Mouse (Mus musculus) ES-Bruce4 (cell line): ENCODE results near the gene Hexim1. TPM values are rescaled to one million over a fixed set of nuclear protein-coding genes. Genes with fewer than 3 reads are reported as not detected.

Source experiments
- H3K27ac ChIP-seq: 2 replicates; pipeline ENCODE4 v1.5.1; 2012; ENCODE audit warnings: low read length, inconsistent platforms; ENCODE audit not compliant: insufficient read depth
- H3K27me3 ChIP-seq: 2 replicates; pipeline ENCODE4 v1.6.1; 2012; ENCODE audit warnings: mild to moderate bottlenecking, low read length, inconsistent platforms; ENCODE audit not compliant: control insufficient read depth, poor library complexity, insufficient read depth, severe bottlenecking
- H3K36me3 ChIP-seq: 2 replicates; pipeline ENCODE4 v1.6.1; 2012; ENCODE audit warnings: inconsistent platforms, mild to moderate bottlenecking, low read length, moderate library complexity; ENCODE audit not compliant: control insufficient read depth, poor library complexity, insufficient read depth, severe bottlenecking
- H3K4me1 ChIP-seq: one replicate; pipeline ENCODE4 v1.8.1; 2011; ENCODE audit warnings: low read length; ENCODE audit not compliant: control insufficient read depth, insufficient read depth
- H3K4me3 ChIP-seq: 2 replicates; pipeline ENCODE4 v1.5.1; 2011; ENCODE audit warnings: low read depth, mild to moderate bottlenecking, low read length
- H3K9ac ChIP-seq: 2 replicates; pipeline ENCODE4 v1.6.1; 2012; ENCODE audit warnings: low read depth, mild to moderate bottlenecking, inconsistent platforms; ENCODE audit not compliant: poor library complexity, severe bottlenecking
- H3K9me3 ChIP-seq: replicated peaks from 2 replicates; pipeline ENCODE4 v1.6.1; 2012; ENCODE audit warnings: mild to moderate bottlenecking, low read length, inconsistent platforms; ENCODE audit not compliant: control insufficient read depth, poor library complexity, insufficient read depth, severe bottlenecking
- CTCF ChIP-seq: IDR thresholded peaks from one replicate; pipeline ENCODE4 v1.8.1; 2011; ENCODE audit warnings: low read depth, low read length
- EP300 ChIP-seq: IDR thresholded peaks from 2 replicates; pipeline ENCODE4 v1.6.1; 2011; ENCODE audit warnings: low read depth, low read length; ENCODE audit not compliant: insufficient read depth
- POLR2A ChIP-seq: IDR thresholded peaks from one replicate; pipeline ENCODE4 v1.8.1; 2011; ENCODE audit warnings: low read length; ENCODE audit not compliant: insufficient read depth
- polyA plus RNA-seq: library from polyadenylated mRNA; stranded (reverse); fragments of >200 nt; gene quantifications from 2 replicates; pipeline ENCODE4 v1.2.4, GENCODE M21; 2011; ENCODE audit warnings: low read depth; ENCODE audit not compliant: missing spikeins, insufficient read depth, insufficient read length

Gene Hexim1
- polyA plus RNA-seq, 1 experiment: 17.2 TPM

- H3K9me3 ChIP-seq: no peaks in the 10 kb centered on the region
- no peaks in the 10 kb centered on the region for H3K36me3 ChIP-seq
- H3K4me1 ChIP-seq: peaks cover 5% of the 10 kb centered on the region
- TF ChIP-seq CTCF (no peak), POLR2A (no peak), EP300 (no peak)
- no peaks in the 10 kb centered on the region for H3K27me3 ChIP-seq
- no peak overlapping the region for H3K4me3 ChIP-seq
- no peak overlapping the region for H3K27ac ChIP-seq
- H3K9ac ChIP-seq: no peak overlapping the region
These were observed 37.9 kb upstream of the Hexim1 start for GRCm38 (mm10) chr11:103078131-103078530.

DNA sequence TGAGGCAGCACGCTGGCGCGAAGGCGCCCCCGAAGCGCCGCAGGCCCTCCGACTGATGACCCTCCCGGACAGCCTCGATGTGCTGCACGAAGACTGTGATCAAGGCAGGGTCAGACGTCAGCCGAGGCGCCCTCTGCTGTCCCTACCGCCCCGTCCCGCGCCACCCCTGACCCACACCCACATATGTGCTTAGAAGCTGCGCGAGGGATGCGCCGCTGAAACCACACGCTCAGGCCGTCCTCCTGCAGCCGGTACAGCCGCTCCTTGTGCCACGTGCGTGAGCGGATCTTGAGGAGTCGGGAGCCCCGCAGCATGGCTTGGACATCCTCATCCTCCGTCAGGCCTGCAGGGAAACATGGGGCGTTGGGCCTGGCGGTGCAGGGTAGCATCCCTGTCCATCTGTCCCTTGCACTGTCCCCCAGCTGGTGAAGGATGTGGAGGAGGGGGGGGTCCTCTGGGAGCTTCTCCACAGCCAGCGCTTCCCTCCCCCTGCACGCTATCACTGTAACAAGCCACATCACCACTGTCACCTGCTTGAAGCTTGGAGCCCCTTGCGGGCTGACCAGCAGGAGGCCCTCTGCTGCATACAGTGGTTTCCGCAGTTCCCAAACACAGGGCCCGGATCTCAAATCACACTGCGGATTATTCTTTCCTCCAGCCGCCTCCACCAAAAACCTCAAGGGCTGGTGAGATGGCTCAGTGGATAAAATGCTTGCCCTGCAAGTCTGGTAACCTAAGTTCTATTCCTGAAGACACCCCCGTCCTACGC, 35.5 kb upstream of the Hexim1 start:
- no peak overlapping the region for H3K27ac ChIP-seq
- no peaks in the 10 kb centered on the region for H3K36me3 ChIP-seq
- H3K4me3 ChIP-seq: peak overlapping the region; percentile 54
- H3K27me3 ChIP-seq: no peaks in the 10 kb centered on the region
- H3K9ac ChIP-seq: peak overlapping the region; percentile 3
- H3K9me3 ChIP-seq: no peaks in the 10 kb centered on the region
- no peaks in the 10 kb centered on the region for H3K4me1 ChIP-seq
- TF ChIP-seq POLR2A (no peak), CTCF (peak; percentile 57), EP300 (no peak)

- Histone ChIP-seq H3K9ac (no peak overlapping the region), H3K27ac (no peak overlapping the region), H3K36me3 (no peaks in the 10 kb centered on the region), H3K4me3 (no peak overlapping the region), H3K9me3 (no peaks in the 10 kb centered on the region), H3K4me1 (no peaks in the 10 kb centered on the region), H3K27me3 (no peaks in the 10 kb centered on the region)
- TF ChIP-seq CTCF (no peak), POLR2A (no peak), EP300 (no peak)
These were observed 34.4 kb upstream of the Hexim1 start for GRCm38 (mm10) chr11:103081631-103082030.

DNA sequence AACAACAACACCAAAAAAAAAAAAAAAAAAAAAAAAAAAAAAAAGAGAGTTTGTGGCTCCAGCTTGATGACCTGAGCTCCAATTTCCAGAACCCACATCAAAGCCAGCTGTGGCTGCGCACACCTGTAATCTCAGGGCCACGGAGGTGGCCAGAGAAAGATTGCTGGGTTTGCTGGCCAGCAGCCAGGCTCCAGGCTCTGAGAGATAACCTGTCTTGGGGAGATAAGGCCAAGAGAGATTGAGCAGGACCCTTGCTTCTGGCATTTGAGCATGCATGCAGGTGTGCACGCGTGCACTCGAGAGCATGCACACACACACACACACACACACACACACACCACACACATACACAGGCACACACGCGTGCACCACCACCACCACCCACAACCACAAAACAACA, 22.7 kb upstream of the Hexim1 start:
- H3K9ac ChIP-seq: no peak overlapping the region
- H3K27me3 ChIP-seq: no peaks in the 10 kb centered on the region
- H3K9me3 ChIP-seq: no peaks in the 10 kb centered on the region
- TF ChIP-seq POLR2A (no peak), CTCF (no peak), EP300 (no peak)
- no peak overlapping the region for H3K27ac ChIP-seq
- H3K4me3 ChIP-seq: no peak overlapping the region
- H3K4me1 ChIP-seq: peaks cover 12% of the 10 kb centered on the region
- no peaks in the 10 kb centered on the region for H3K36me3 ChIP-seq

DNA sequence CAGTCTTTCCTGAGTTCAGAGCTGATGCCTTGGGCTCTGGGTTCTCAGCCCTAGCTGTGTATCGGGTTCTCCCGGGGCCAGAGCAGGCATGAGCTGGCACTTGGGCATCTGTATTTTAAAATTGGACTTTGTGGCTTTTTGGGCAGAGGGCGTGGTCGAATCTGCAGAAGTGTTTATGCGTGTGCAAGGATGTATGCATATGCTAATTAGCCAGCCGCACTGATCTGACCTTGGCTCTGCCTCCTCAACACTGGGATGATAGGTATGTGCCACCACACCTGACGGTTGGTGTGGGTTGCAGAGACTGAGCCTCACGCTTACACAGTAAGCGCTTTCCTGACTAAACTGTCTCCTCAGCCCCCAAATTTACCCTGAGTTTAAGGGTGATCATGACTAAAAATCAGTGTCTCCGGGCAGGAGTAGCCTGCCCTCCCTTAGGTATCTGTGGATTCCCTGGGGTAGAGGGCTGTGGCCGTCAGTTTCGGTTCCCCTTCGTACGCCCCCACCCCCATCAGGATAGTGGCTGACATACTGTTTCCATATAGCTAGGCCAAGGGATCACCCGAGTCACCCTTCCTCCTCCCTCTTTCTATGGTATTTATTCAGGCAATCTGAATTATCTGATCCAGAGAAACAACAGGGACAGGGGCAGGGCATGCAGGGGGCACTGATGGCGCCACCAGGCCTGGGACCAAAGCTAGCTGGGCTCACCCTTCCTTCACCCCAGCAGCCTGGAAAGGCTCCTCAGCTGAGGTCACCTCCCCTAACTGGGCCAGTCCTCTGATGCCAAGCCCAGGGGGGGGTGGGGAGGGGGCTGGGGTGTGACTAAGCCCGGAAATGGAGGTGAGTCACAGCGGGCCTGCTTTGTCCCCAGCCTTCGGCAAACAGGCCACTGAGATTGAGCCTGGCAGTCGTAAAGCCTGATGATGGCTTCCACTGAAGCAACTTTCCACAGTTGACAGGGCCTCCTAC, 21.9 kb upstream of the Hexim1 start:
- Histone ChIP-seq H3K27ac (peak overlapping the region; percentile 74), H3K9me3 (no peaks in the 10 kb centered on the region), H3K36me3 (no peaks in the 10 kb centered on the region), H3K9ac (peak overlapping the region; percentile 30), H3K4me1 (peaks cover 12% of the 10 kb centered on the region), H3K27me3 (no peaks in the 10 kb centered on the region), H3K4me3 (no peak overlapping the region)
- peak; percentile 65; the same call in 1 of the 2 replicates for TF ChIP-seq EP300
- no peak for TF ChIP-seq CTCF

- TF ChIP-seq CTCF: no peak
- TF ChIP-seq EP300: 0 out of 2 replicates have a peak, but pooled peaks have one; percentile 32
- H3K9ac ChIP-seq: peak overlapping the region; percentile 30
- H3K9me3 ChIP-seq: no peaks in the 10 kb centered on the region
- peak overlapping the region; percentile 74 for H3K27ac ChIP-seq
- H3K36me3 ChIP-seq: no peaks in the 10 kb centered on the region
- H3K4me3 ChIP-seq: no peak overlapping the region
- peaks cover 12% of the 10 kb centered on the region for H3K4me1 ChIP-seq
- no peaks in the 10 kb centered on the region for H3K27me3 ChIP-seq
These were observed 20.8 kb upstream of the Hexim1 start for GRCm38 (mm10) chr11:103095107-103095670.
